Mouse (Mus musculus) yolk sac, embryonic 10.5 days (tissue): Measurements from ENCODE around the gene Plce1.
A peak's percentile ranks its signal among the peaks of the same experiment; 100 is the strongest.
"Not testable (repeated sequence)": the region's sequence is repeated elsewhere in the genome, so short reads cannot be mapped to it uniquely, and the experiment has no call there.

Experiments used
- DNase-seq: peaks from one replicate; pipeline ENCODE4 v3.0.0-alpha.2; 2017; ENCODE audit warnings: low spot score

Plce1 gene

GRCm38 (mm10) chr19:38639805-38640204, 158.9 kb downstream of the Plce1 start:
- no peak for DNase-seq

GRCm38 (mm10) chr19:38642515-38642914, 161.6 kb downstream of the Plce1 start:
- not testable (repeated sequence) for DNase-seq

GRCm38 (mm10) chr19:38644871-38645595, 164.1 kb downstream of the Plce1 start:
- DNase-seq = peak; percentile 63

GRCm38 (mm10) chr19:38657980-38658379, 177.1 kb downstream of the Plce1 start:
- DNase-seq = peak; percentile 71

GRCm38 (mm10) chr19:38665398-38665797, 184.5 kb downstream of the Plce1 start:
- DNase-seq = no peak

- DNase-seq = no peak
Observed at GRCm38 (mm10) chr19:38672015-38672600, 191.2 kb downstream of the Plce1 start.

GRCm38 (mm10) chr19:38673936-38674335, 193.0 kb downstream of the Plce1 start:
- DNase-seq = no peak

- DNase-seq = no peak
Observed at GRCm38 (mm10) chr19:38678655-38679054, 197.7 kb downstream of the Plce1 start.

GRCm38 (mm10) chr19:38679520-38679919, 198.6 kb downstream of the Plce1 start:
- DNase-seq = no peak

GRCm38 (mm10) chr19:38687326-38687725, 206.4 kb downstream of the Plce1 start:
- DNase-seq = peak; percentile 59

GRCm38 (mm10) chr19:38688741-38689507, 208.0 kb downstream of the Plce1 start:
- DNase-seq = no peak

- DNase-seq = no peak
Observed at GRCm38 (mm10) chr19:38690276-38690675, 209.4 kb downstream of the Plce1 start.

GRCm38 (mm10) chr19:38691533-38691932, 210.6 kb downstream of the Plce1 start:
- no peak for DNase-seq

GRCm38 (mm10) chr19:38693331-38693730, 212.4 kb downstream of the Plce1 start:
- DNase-seq = no peak

GRCm38 (mm10) chr19:38693769-38694168, 212.9 kb downstream of the Plce1 start:
- DNase-seq = no peak

- DNase-seq = no peak
Observed at GRCm38 (mm10) chr19:38701776-38702175, 220.9 kb downstream of the Plce1 start.

- no peak for DNase-seq
Observed at GRCm38 (mm10) chr19:38704742-38705141, 223.8 kb downstream of the Plce1 start.

- no peak for DNase-seq
Observed at GRCm38 (mm10) chr19:38705244-38705643, 224.3 kb downstream of the Plce1 start.

- no peak for DNase-seq
Observed at GRCm38 (mm10) chr19:38706449-38706848, 225.5 kb downstream of the Plce1 start.

GRCm38 (mm10) chr19:38709376-38709775, 228.5 kb downstream of the Plce1 start:
- no peak for DNase-seq

- no peak for DNase-seq
Observed at GRCm38 (mm10) chr19:38721808-38722207, 240.9 kb downstream of the Plce1 start.

GRCm38 (mm10) chr19:38722982-38723381, 242.1 kb downstream of the Plce1 start:
- DNase-seq = peak; percentile 37

GRCm38 (mm10) chr19:38723969-38724368, 243.1 kb downstream of the Plce1 start:
- DNase-seq = no peak
